Mouse (Mus musculus) liver, adult 2 months (tissue): ENCODE results near the gene Wfdc18.

Experiments
- CTCF ChIP-seq: fragments of 200-500 bp; IDR thresholded peaks from 2 replicates; pipeline ENCODE4 v1.5.1; 2011; ENCODE audit warnings: low read depth, low read length, control low read depth
- POLR2A ChIP-seq: fragments of 200-500 bp; IDR thresholded peaks from 2 replicates; pipeline ENCODE4 v1.6.1; 2011; ENCODE audit warnings: low read length, control low read depth; ENCODE audit not compliant: insufficient read depth; ENCODE audit errors: extremely low read depth

DNA sequence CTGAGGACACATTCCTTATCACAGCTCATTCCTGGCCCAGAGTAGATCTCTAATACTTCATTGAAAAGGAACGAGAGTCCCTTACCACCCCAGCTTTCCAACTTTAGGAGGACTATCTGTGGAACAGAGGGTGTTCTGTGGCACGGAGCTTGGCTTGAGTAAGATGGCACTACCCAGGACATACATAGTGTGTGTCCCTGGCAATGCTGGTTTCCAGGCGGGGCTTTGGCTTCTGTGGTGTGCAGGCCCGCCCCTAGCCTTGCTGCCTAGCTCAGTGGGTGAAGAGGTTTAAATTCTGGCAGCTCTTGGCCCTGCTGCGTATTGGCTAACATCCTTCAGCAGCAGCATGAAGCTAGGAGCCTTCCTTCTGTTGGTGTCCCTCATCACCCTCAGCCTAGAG is 37.9 kb downstream of the Wfdc18 start, which contains the start of gene Wfdc21:
- TF ChIP-seq CTCF, result no peak
- 0 out of 2 replicates have a peak, but pooled peaks have one; percentile 6 for TF ChIP-seq POLR2A
